ENCODE assay signal across 9 mouse cellular contexts in the genomic region with DNA sequence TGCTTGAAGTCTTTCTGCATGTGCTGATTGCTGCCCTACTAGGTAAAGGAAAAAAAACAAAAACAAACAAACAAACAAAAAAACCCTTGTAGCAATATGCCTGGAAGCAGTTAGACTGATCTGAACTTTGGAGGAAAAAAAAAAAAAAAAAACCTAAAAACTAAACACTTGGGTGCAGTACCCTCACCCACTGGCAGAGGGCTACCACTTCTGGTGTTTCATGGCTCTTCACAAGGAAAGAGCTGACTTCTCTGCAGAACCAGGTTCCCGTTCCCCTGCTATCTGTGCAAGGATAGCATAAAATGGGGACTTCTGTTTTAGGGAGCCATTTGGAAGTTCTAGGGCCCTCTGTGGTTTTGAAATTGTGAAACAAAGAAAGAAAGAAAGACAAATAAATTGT. TPM values are rescaled to one million over a fixed set of nuclear protein-coding genes. Genes with fewer than 3 reads are reported as not detected.
DNase-seq lines count a peak whose midpoint lies in the region; ATAC-seq and TF ChIP-seq lines count a peak whose summit lies in the region.
"Had no signal": no experiment of that assay in that cellular context is flagged by ENCODE, and none has a peak within 500 bp of the region (broad histone marks: within the 10 kb centered on the region; RNA-seq: fewer than 3 reads in every experiment).

No protein-coding gene starts in this region.

- peak; percentile 80 for TF ChIP-seq CTCF in layer of hippocampus, adult 2 months (conservative IDR thresholded peaks at IDR 0.05)
- TF ChIP-seq CTCF in Patski (IDR thresholded peaks at IDR 0.05): peak; percentile 59

- ATAC-seq in Patski: no peak

- H3K4me3 ChIP-seq in layer of hippocampus, adult 2 months: no peak overlapping the region
- H3K4me3 ChIP-seq: neural tube, embryonic 12.5 days had no signal

- in situ Hi-C loops in Patski (cut with MboI; ENCODE audit: low pct_unique_long_range_greater_than_20kb): loop anchor here (5.0 to 25.0 kb wide), 7 partner anchors 192 to 1525 kb away; a partner anchor contains a TSS

- peak; percentile 13 to 19 for DNase-seq in cerebellum, adult 18-20 months
- DNase-seq in cerebellum, adult 11 months: no peak
- peak in 1 of 2 experiments; percentile 50 for DNase-seq in layer of hippocampus, adult 2 months (ENCODE audit: low spot score in 2 of 2)
- no peak for DNase-seq in layer of hippocampus, postnatal 36 days
- no peak for DNase-seq in Patski (ENCODE audit: low read depth, low spot score)
- peak; percentile 45 for DNase-seq in embryo, embryonic 11.5 days (ENCODE audit: low read depth, low spot score)
- peak; percentile 14 to 45 for DNase-seq in layer of hippocampus, postnatal 14 days (ENCODE audit: low spot score in 2 of 2)
- DNase-seq in retina, postnatal 1 day: peak; percentile 68

- CTCF ChIA-PET in Patski (lab: Charles Lee): interaction anchor here (0.7 to 6.5 kb wide), 8 partner anchors 8 to 1095 kb away, joined by 3 to 56 read pairs (median 3); a partner anchor contains a TSS

- H3K27ac ChIP-seq in layer of hippocampus, adult 2 months: no peak overlapping the region
- H3K27ac ChIP-seq: neural tube, embryonic 12.5 days had no signal

- H3K27me3 ChIP-seq in Patski: no peaks in the 10 kb centered on the region
- H3K27me3 ChIP-seq: neural tube, embryonic 12.5 days had no signal

- POLR2A ChIA-PET in Patski (lab: Charles Lee): no interaction called here

RNA-seq across cellular contexts. Expression of a gene that starts 52.2 kb away (rescaled TPM):
- total RNA-seq in layer of hippocampus, adult 2 months (2021): 10 to 100 TPM; 35.4 to 44.1 TPM
- 10 to 100 TPM; 37.4 to 41.9 TPM for total RNA-seq in layer of hippocampus, postnatal 36 days (2021)
- 32.6 TPM for polyA plus RNA-seq in Patski (2021)
- 10 to 100 TPM; 40.0 to 45.1 TPM for total RNA-seq in layer of hippocampus, postnatal 14 days (2021)

Comparison
In these comparisons a context has a peak if more than half of its experiments do, and no peak if none do; other contexts are left out.
1. DNase-seq: peak in cerebellum, adult 18-20 months (2 of 2), embryo, embryonic 11.5 days (single experiment), layer of hippocampus, postnatal 14 days (2 of 2) and retina, postnatal 1 day (single experiment); none in cerebellum, adult 11 months (single experiment), layer of hippocampus, postnatal 36 days (0 of 2) and Patski (single experiment).